Mouse (Mus musculus) cortical plate, adult 2 months (tissue): Measurements from ENCODE around the gene Mrpl50. TPM values are rescaled to one million over a fixed set of nuclear protein-coding genes. Genes with fewer than 3 reads are reported as not detected.
"Not testable (repeated sequence)": the region's sequence is repeated elsewhere in the genome, so short reads cannot be mapped to it uniquely, and the experiment has no call there.

ENCODE experiments used
- H3K27ac ChIP-seq: fragments of 200-500 bp; 2 replicates; pipeline ENCODE4 v1.5.1; 2012; ENCODE audit warnings: low read length, control low read depth, inconsistent platforms; ENCODE audit not compliant: insufficient read depth
- H3K4me1 ChIP-seq: fragments of 200-500 bp; 2 replicates; pipeline ENCODE4 v1.6.1; 2011; ENCODE audit warnings: low read length; ENCODE audit not compliant: control insufficient read depth, insufficient read depth
- H3K4me3 ChIP-seq: fragments of 200-500 bp; 2 replicates; pipeline ENCODE4 v1.5.1; 2011; ENCODE audit warnings: mild to moderate bottlenecking, low read length, control low read depth; ENCODE audit not compliant: insufficient read depth
- CTCF ChIP-seq: fragments of 200-500 bp; IDR thresholded peaks from 2 replicates; pipeline ENCODE4 v1.5.1; 2011; ENCODE audit warnings: mild to moderate bottlenecking, control low read depth, low read length; ENCODE audit not compliant: insufficient read depth; ENCODE audit errors: extremely low read depth
- POLR2A ChIP-seq: fragments of 200-500 bp; IDR thresholded peaks from 2 replicates; pipeline ENCODE4 v1.6.1; 2011; ENCODE audit warnings: mild to moderate bottlenecking, low read length, control low read depth; ENCODE audit not compliant: insufficient read depth; ENCODE audit errors: extremely low read depth
- polyA plus RNA-seq: library from polyadenylated mRNA; depleted of rRNA; stranded (reverse); fragments of >200 nt; gene quantifications from 2 replicates; pipeline ENCODE4 v1.2.3, GENCODE M21; 2012

Mrpl50 gene
- polyA plus RNA-seq, 1 experiment = 17.3 TPM

- no peak overlapping the region for H3K4me3 ChIP-seq
- H3K27ac ChIP-seq = no peak overlapping the region
- no peak for TF ChIP-seq CTCF
- no peak for TF ChIP-seq POLR2A
- H3K4me1 ChIP-seq = no peaks in the 10 kb centered on the region
These were observed 8.3 kb downstream of the Mrpl50 start for GRCm38 (mm10) chr4:49512636-49513035.

- H3K27ac ChIP-seq, H3K4me3 ChIP-seq, H3K4me1 ChIP-seq: not testable (repeated sequence)
These were observed 10.6 kb downstream of the Mrpl50 start for GRCm38 (mm10) chr4:49510236-49510835.

- TF ChIP-seq POLR2A (no peak), CTCF (no peak)
- H3K4me3 ChIP-seq = no peak overlapping the region
- H3K27ac ChIP-seq = no peak overlapping the region
- H3K4me1 ChIP-seq = no peaks in the 10 kb centered on the region
These were observed 11.7 kb downstream of the Mrpl50 start for GRCm38 (mm10) chr4:49509183-49509582.

GRCm38 (mm10) chr4:49506386-49506785 lies 14.5 kb downstream of the Mrpl50 start, which contains the start of gene Baat:
Baat (minus strand) TSS chr4:49506557.
- Histone ChIP-seq H3K4me3 (no peak within 1 kb of the TSS), H3K4me1 (no peaks in the 10 kb centered on the region), H3K27ac (no peak within 1 kb of the TSS; the same call in 1 of the 2 replicates)
- TF ChIP-seq POLR2A (no peak), CTCF (no peak)

- no peak for TF ChIP-seq POLR2A
- no peak for TF ChIP-seq CTCF
- no peak overlapping the region for H3K4me3 ChIP-seq
- no peak overlapping the region for H3K27ac ChIP-seq
- H3K4me1 ChIP-seq = no peaks in the 10 kb centered on the region
These were observed 17.3 kb downstream of the Mrpl50 start for GRCm38 (mm10) chr4:49503563-49503962.

GRCm38 (mm10) chr4:49485934-49486650 lies 34.8 kb downstream of the Mrpl50 start:
- H3K4me3 ChIP-seq, H3K27ac ChIP-seq, H3K4me1 ChIP-seq: not testable (repeated sequence)

- TF ChIP-seq CTCF (no peak), POLR2A (no peak)
These were observed 35.5 kb downstream of the Mrpl50 start for GRCm38 (mm10) chr4:49485442-49485841.

GRCm38 (mm10) chr4:49480896-49481295 lies 40.0 kb downstream of the Mrpl50 start:
- Histone ChIP-seq H3K4me1 (no peaks in the 10 kb centered on the region), H3K4me3 (no peak overlapping the region), H3K27ac (no peak overlapping the region)
- TF ChIP-seq CTCF = no peak
- no peak for TF ChIP-seq POLR2A

More at GRCm38 (mm10) chr4:49485442-49485841, 35.5 kb downstream of the Mrpl50 start:
- Histone ChIP-seq H3K4me1 (no peaks in the 10 kb centered on the region), H3K4me3 (no peak overlapping the region), H3K27ac (no peak overlapping the region)

- Histone ChIP-seq H3K27ac (no peak overlapping the region), H3K4me1 (no peaks in the 10 kb centered on the region), H3K4me3 (no peak overlapping the region)
- no peak for TF ChIP-seq POLR2A
These were observed 40.7 kb downstream of the Mrpl50 start for GRCm38 (mm10) chr4:49480104-49480760.

GRCm38 (mm10) chr4:49479035-49479434 lies 41.9 kb downstream of the Mrpl50 start:
- H3K27ac ChIP-seq, H3K4me1 ChIP-seq, H3K4me3 ChIP-seq: not testable (repeated sequence)

GRCm38 (mm10) chr4:49478118-49478877 lies 42.6 kb downstream of the Mrpl50 start:
- H3K4me3 ChIP-seq = no peak overlapping the region
- no peak overlapping the region for H3K27ac ChIP-seq
- H3K4me1 ChIP-seq = no peaks in the 10 kb centered on the region
- no peak for TF ChIP-seq CTCF
- no peak for TF ChIP-seq POLR2A
